Mouse (Mus musculus): ENCODE data around the gene Scarf1. TPM values are rescaled to one million over a fixed set of nuclear protein-coding genes. Genes with fewer than 3 reads are reported as not detected.
A peak's percentile ranks its signal among the peaks of the same experiment; 100 is the strongest.

Scarf1 gene
- total RNA-seq (2012; rRNA removed) (0.59 and 0.76 TPM in 2 replicates), total RNA-seq (2014; rRNA removed) (0.24 and 0.28 TPM in 2 replicates), polyA plus RNA-seq (2012; ENCODE audit: insufficient read length, low read depth) (0.76 and 0.90 TPM in 2 replicates)

DNA sequence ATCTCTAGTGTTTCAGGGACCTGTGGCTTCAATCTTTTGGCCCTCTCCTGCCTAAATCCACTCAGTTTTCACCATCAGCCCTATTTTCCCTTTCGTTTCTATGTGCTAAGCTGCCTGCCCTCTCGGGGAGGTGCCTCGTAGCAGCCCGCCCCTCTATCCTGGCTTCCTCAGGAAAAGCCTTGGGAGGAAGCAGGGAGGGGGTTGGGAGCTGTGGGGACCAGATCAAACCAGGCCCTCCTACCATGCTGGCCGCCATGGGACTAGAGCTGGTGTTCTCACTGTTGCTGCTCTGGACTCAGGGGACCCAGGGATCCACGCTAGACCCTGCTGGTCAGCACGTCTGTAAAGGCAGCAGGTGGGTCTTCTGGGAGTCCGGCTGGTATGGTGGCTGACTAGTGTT lies at the start of gene Scarf1:
Gene Scarf1, plus strand, starts transcription at position 205 of the 400 bp plus-strand sequence.
- Histone ChIP-seq H3K9ac (ENCODE audit: insufficient read depth, low read depth) (no peak within 1 kb of the TSS), H3K79me2 (replicated peaks; ENCODE audit: control insufficient read depth, extremely low read depth, insufficient read depth, poor library complexity, severe bottlenecking) (no peaks in the 10 kb centered on the region), H3K4me1 (ENCODE audit: control insufficient read depth in 1 of 2, insufficient read depth in 2 of 2) (no peaks in the 10 kb centered on the region), H3K27ac (ENCODE audit: insufficient read depth, low read depth) (no peak within 1 kb of the TSS), H3K4me3 (replicated peaks in 1 of 3; ENCODE audit: low read depth in 2 of 3, low read length in 2 of 3, poor library complexity in 1 of 3) (no peak within 1 kb of the TSS), H3K4me2 (ENCODE audit: insufficient read depth, low read depth, poor library complexity, severe bottlenecking) (no peak within 1 kb of the TSS), H3K9me3 (replicated peaks; ENCODE audit: low read length) (peaks cover 7% of the 10 kb centered on the region), H3K27me3 (replicated peaks) (no peaks in the 10 kb centered on the region), H3K36me3 (replicated peaks in 1 of 2; ENCODE audit: control insufficient read depth in 1 of 2, insufficient read depth in 1 of 2, low read length in 1 of 2) (peaks cover 67 to 89% of the 10 kb centered on the region in 2 experiments)
- dilution Hi-C loops (cut with MboI; ENCODE audit: extremely low pct_ligation_motif_present, extremely low pct_unique_long_range_greater_than_20kb, low sequenced_read_pairs): no loop called here
- TF ChIP-seq ZNF384 (IDR thresholded peaks at IDR 0.05; ENCODE audit: low read depth, low read length) (no peak), ZKSCAN1 (IDR thresholded peaks at IDR 0.05; ENCODE audit: borderline replicate concordance, low read depth, low read length) (no peak)
- no peak for DNase-seq (ENCODE audit: extremely low read depth)
- in situ Hi-C loops (cut with MboI; ENCODE audit: low pct_ligation_motif_present, low pct_unique_long_range_greater_than_20kb, low sequenced_read_pairs): no loop called here

DNA sequence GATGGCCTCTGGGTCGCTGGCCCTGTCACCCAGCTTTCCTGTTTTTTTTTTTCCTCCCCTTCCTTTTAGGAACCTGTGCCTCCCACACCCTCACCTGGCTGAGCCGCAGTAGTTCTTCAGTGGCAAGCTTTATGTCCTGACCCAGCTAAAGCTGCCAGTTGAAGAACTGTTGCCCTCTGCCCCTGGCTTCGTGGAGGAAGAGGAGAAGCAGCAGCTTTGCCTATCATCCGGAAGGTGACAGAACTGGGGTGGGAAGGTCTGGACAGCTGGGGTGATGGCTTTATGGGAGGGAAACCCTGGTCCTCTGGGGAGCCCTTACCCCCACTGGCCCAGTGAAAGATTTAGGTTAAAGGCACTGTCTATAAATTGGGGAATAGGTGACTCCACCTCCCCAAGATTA lies 49.7 kb upstream of the Scarf1 start:
- no peak for DNase-seq (ENCODE audit: extremely low read depth)
- Histone ChIP-seq H3K27ac (ENCODE audit: insufficient read depth, low read depth) (no peak overlapping the region), H3K27me3 (replicated peaks) (no peaks in the 10 kb centered on the region), H3K4me3 (replicated peaks in 1 of 3; ENCODE audit: low read depth in 2 of 3, low read length in 2 of 3, poor library complexity in 1 of 3) (no peak overlapping the region), H3K9me3 (replicated peaks; ENCODE audit: low read length) (peaks cover 12% of the 10 kb centered on the region), H3K79me2 (replicated peaks; ENCODE audit: control insufficient read depth, extremely low read depth, insufficient read depth, poor library complexity, severe bottlenecking) (peaks cover 10% of the 10 kb centered on the region; the same call in 1 of the 2 replicates), H3K4me1 (ENCODE audit: control insufficient read depth in 1 of 2, insufficient read depth in 2 of 2) (peaks cover 15 to 61% of the 10 kb centered on the region in 2 experiments), H3K36me3 (replicated peaks in 1 of 2; ENCODE audit: control insufficient read depth in 1 of 2, insufficient read depth in 1 of 2, low read length in 1 of 2) (peaks cover 20 to 30% of the 10 kb centered on the region in 2 experiments), H3K4me2 (ENCODE audit: insufficient read depth, low read depth, poor library complexity, severe bottlenecking) (peak overlapping the region; percentile 52; the same call in 1 of the 2 replicates), H3K9ac (ENCODE audit: insufficient read depth, low read depth) (no peak overlapping the region)
- dilution Hi-C loops (cut with MboI; ENCODE audit: extremely low pct_ligation_motif_present, extremely low pct_unique_long_range_greater_than_20kb, low sequenced_read_pairs) (no loop called here), in situ Hi-C loops (cut with MboI; ENCODE audit: low pct_ligation_motif_present, low pct_unique_long_range_greater_than_20kb, low sequenced_read_pairs) (no loop called here)
- no peak for TF ChIP-seq KAT2A (IDR thresholded peaks at IDR 0.05; ENCODE audit: insufficient replicate concordance, low read length)
- TF ChIP-seq ELF1 (IDR thresholded peaks at IDR 0.05; ENCODE audit: low read depth, low read length): no peak
- no peak for TF ChIP-seq ZNF384 (IDR thresholded peaks at IDR 0.05; ENCODE audit: low read depth, low read length)
- TF ChIP-seq E2F4 (IDR thresholded peaks at IDR 0.05; ENCODE audit: insufficient replicate concordance, low read depth, low read length): no peak
- no peak for TF ChIP-seq USF2 (conservative IDR thresholded peaks at IDR 0.05; ENCODE audit: low read depth, low read length)
- no peak for TF ChIP-seq USF1 (IDR thresholded peaks at IDR 0.05; ENCODE audit: low read depth, low read length)

DNA sequence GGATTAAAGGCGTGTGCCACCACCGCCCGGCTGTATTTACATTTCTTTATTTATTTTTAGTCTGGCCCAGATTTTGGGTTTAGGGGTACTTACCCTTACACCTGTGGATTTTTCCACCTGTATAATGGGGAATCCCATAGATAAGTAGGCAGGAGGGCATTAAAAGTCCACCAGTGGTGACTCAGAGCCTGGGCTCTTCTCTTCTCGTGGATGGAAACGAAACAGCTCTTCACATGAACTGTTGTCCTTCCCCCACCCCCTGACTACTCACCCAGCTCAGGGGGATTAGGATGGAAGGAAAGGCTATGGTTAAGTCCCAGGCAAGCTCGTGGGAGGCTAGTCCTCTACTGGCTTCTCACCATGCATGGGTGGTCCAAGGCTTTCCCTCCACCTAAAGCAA lies 48.9 kb upstream of the Scarf1 start:
- no peak overlapping the region for H3K27ac ChIP-seq (ENCODE audit: insufficient read depth, low read depth)
- H3K4me1 ChIP-seq (ENCODE audit: control insufficient read depth in 1 of 2, insufficient read depth in 2 of 2): peaks cover 12 to 58% of the 10 kb centered on the region in 2 experiments
- TF ChIP-seq CHD2 (IDR thresholded peaks at IDR 0.05; ENCODE audit: low read length): no peak
- no peak for TF ChIP-seq RAD21 (IDR thresholded peaks at IDR 0.05; ENCODE audit: low read depth, low read length)
- TF ChIP-seq EP300 (IDR thresholded peaks at IDR 0.05; ENCODE audit: low read length): peak; percentile 39; the same call in 1 of the 2 replicates
- peak; percentile 51 for TF ChIP-seq ETS1 (conservative IDR thresholded peaks at IDR 0.05; ENCODE audit: low read depth, low read length)
- TF ChIP-seq MEF2A (IDR thresholded peaks at IDR 0.05; ENCODE audit: borderline replicate concordance, low read depth, low read length): peak; percentile 31; the same call in 1 of the 2 replicates
- peak; percentile 55 for DNase-seq (ENCODE audit: extremely low read depth)
- peaks cover 12% of the 10 kb centered on the region for H3K9me3 ChIP-seq (replicated peaks; ENCODE audit: low read length)
- peaks cover 10% of the 10 kb centered on the region; the same call in 1 of the 2 replicates for H3K79me2 ChIP-seq (replicated peaks; ENCODE audit: control insufficient read depth, extremely low read depth, insufficient read depth, poor library complexity, severe bottlenecking)
- peaks cover 20 to 30% of the 10 kb centered on the region in 2 experiments for H3K36me3 ChIP-seq (replicated peaks in 1 of 2; ENCODE audit: control insufficient read depth in 1 of 2, insufficient read depth in 1 of 2, low read length in 1 of 2)
- dilution Hi-C loops (cut with MboI; ENCODE audit: extremely low pct_ligation_motif_present, extremely low pct_unique_long_range_greater_than_20kb, low sequenced_read_pairs) (no loop called here), in situ Hi-C loops (cut with MboI; ENCODE audit: low pct_ligation_motif_present, low pct_unique_long_range_greater_than_20kb, low sequenced_read_pairs) (no loop called here)
- H3K9ac ChIP-seq (ENCODE audit: insufficient read depth, low read depth): no peak overlapping the region
- H3K4me3 ChIP-seq (replicated peaks in 1 of 3; ENCODE audit: low read depth in 2 of 3, low read length in 2 of 3, poor library complexity in 1 of 3): no peak overlapping the region
- H3K4me2 ChIP-seq (ENCODE audit: insufficient read depth, low read depth, poor library complexity, severe bottlenecking): no peak overlapping the region
- H3K27me3 ChIP-seq (replicated peaks): no peaks in the 10 kb centered on the region

All from CH12.LX (cell line).